17 mouse cellular contexts compared by ENCODE assay signal in the genomic region with DNA sequence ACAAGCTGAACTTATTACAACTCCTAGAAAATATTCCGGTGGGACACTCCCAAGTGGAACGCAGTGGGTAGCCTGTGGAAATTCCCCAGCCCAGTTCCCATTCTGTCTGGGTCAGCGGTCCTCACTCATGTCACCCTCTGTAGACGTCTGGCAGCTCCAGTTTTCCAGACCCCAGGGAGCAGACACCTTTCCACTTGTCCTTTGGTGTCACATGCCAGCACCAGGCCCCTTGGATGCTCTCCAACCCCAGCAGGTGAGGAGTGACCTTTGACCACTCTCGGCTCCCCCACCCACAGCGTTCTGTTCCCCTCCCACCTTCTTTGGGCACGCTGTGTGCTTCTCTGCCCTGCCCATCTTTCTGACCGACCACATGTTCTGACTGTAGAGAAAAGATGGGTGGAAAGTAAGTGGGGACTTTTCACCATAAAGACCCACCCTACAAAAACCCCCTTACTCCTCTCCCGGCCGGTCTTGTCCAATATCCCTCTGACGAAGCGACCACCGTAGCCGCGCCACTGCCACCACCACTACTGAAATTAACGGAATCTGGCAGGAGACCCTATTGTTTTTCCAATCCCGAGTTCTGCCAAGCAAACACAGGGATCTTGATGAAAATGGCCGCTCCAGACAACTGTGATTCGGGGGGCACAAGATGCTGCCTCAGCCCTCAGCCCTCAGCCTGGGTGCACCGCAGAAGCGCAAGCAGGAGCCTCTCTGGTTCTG.
DNase-seq lines count a peak whose midpoint lies in the region.
"Had no signal": no experiment of that assay in that cellular context is flagged by ENCODE, and none has a peak within 500 bp of the region (broad histone marks: within the 10 kb centered on the region; RNA-seq: fewer than 3 reads in every experiment).

No protein-coding gene starts in this region.

- no peak overlapping the region for H3K27ac ChIP-seq in limb, embryonic 10.5 days
- H3K27ac ChIP-seq: heart, embryonic 13.5 days; liver, embryonic 13.5 days had no signal

- peaks cover 18% of the 10 kb centered on the region for H3K4me1 ChIP-seq in limb, embryonic 10.5 days
- H3K4me1 ChIP-seq: liver, embryonic 13.5 days; megakaryocyte, embryonic 14.5 days had no signal

- intact Hi-C loops in left cerebral cortex, postnatal 36 days (cut with DNase I) = no loop called here

- H3K36me3 ChIP-seq in limb, embryonic 10.5 days = no peaks in the 10 kb centered on the region
- H3K36me3 ChIP-seq: heart, embryonic 13.5 days; liver, embryonic 13.5 days; neural tube, embryonic 15.5 days had no signal

- no peaks in the 10 kb centered on the region for H3K9me3 ChIP-seq in limb, embryonic 10.5 days (replicated peaks)
- H3K9me3 ChIP-seq: heart, embryonic 13.5 days; liver, embryonic 13.5 days; megakaryocyte, embryonic 14.5 days; neural tube, embryonic 15.5 days had no signal

- peak; percentile 53 for DNase-seq in cerebellum, postnatal 10 days
- no peak for DNase-seq in cerebellum, adult 11-12 months
- DNase-seq in layer of hippocampus, postnatal 10 days (ENCODE audit: low spot score in 2 of 2) = peak; percentile 13 to 22
- no peak for DNase-seq in layer of hippocampus, adult 11-12 months (ENCODE audit: low spot score)
- peak; percentile 3 for DNase-seq in urinary bladder, postnatal 10 days (ENCODE audit: low spot score)
- no peak for DNase-seq in urinary bladder, adult 18-20 months (ENCODE audit: low spot score in 2 of 2)
- DNase-seq in limb, embryonic 10.5 days (ENCODE audit: low spot score) = no peak
- DNase-seq in left cerebral cortex, postnatal 36 days (ENCODE audit: low spot score in 2 of 2) = no peak
- DNase-seq: adrenal gland, postnatal 25 days; cerebellum, postnatal 36 days; gastrocnemius, postnatal 25 days; left cerebral cortex, postnatal 4 days; liver, embryonic 13.5 days; thymus, adult 18-20 months had no signal

- H3K4me3 ChIP-seq in limb, embryonic 10.5 days = no peak overlapping the region
- H3K4me3 ChIP-seq: heart, embryonic 13.5 days; liver, embryonic 13.5 days; megakaryocyte, embryonic 14.5 days; neural tube, embryonic 15.5 days had no signal

- 89% methylated on average over 21 of the region's 21 CpGs for WGBS in limb, embryonic 10.5 days

- H3K27me3 ChIP-seq in limb, embryonic 10.5 days (ENCODE audit: low read depth, poor library complexity, severe bottlenecking) = no peaks in the 10 kb centered on the region
- H3K27me3 ChIP-seq: heart, embryonic 13.5 days; liver, embryonic 13.5 days; megakaryocyte, embryonic 14.5 days; neural tube, embryonic 15.5 days had no signal

Comparison
In these comparisons a context has a peak if more than half of its experiments do, and no peak if none do; other contexts are left out.
1. DNase-seq: peak in cerebellum, postnatal 10 days (2 of 2), layer of hippocampus, postnatal 10 days (2 of 2) and urinary bladder, postnatal 10 days (single experiment); none in cerebellum, adult 11-12 months (single experiment), layer of hippocampus, adult 11-12 months (single experiment), urinary bladder, adult 18-20 months (0 of 2), limb, embryonic 10.5 days (single experiment) and left cerebral cortex, postnatal 36 days (0 of 2).